Mouse (Mus musculus) heart, embryonic 11.5 days (tissue): Measurements from ENCODE around the gene Il16. TPM values are rescaled to one million over a fixed set of nuclear protein-coding genes. Genes with fewer than 3 reads are reported as not detected.

Experiments
- ATAC-seq: fragments of 200-750 bp; cut with Nextera tagmentation; replicated peaks from 2 replicates; pipeline ENCODE4 v1.8.0; 2017; ENCODE audit warnings: moderate library complexity; ENCODE audit not compliant: insufficient number of reproducible peaks, low FRiP score, low TSS enrichment
- H3K27ac ChIP-seq: fragments of 300-500 bp; sonication (generic); 2 replicates; pipeline ENCODE4 v1.5.1; 2014; ENCODE audit warnings: mild to moderate bottlenecking, low read depth, low read length
- H3K27me3 ChIP-seq: fragments of 300-500 bp; sonication (generic); 2 replicates; pipeline ENCODE4 v1.6.1; 2014; ENCODE audit warnings: mild to moderate bottlenecking, low read length, mixed read lengths; ENCODE audit not compliant: control insufficient read depth, insufficient read depth
- H3K36me3 ChIP-seq: fragments of 300-500 bp; sonication (generic); 2 replicates; pipeline ENCODE4 v1.6.1; 2014; ENCODE audit warnings: mild to moderate bottlenecking, low read length, moderate library complexity, mixed read lengths; ENCODE audit not compliant: control insufficient read depth, insufficient read depth
- H3K4me1 ChIP-seq: fragments of 300-500 bp; sonication (generic); 2 replicates; pipeline ENCODE4 v1.6.1; 2014; ENCODE audit warnings: low read length; ENCODE audit not compliant: control insufficient read depth, insufficient read depth
- H3K4me2 ChIP-seq: fragments of 300-500 bp; sonication (generic); 2 replicates; pipeline ENCODE4 v1.6.1; 2014; ENCODE audit warnings: mild to moderate bottlenecking, moderate library complexity
- H3K4me3 ChIP-seq: fragments of 300-500 bp; sonication (generic); 2 replicates; pipeline ENCODE4 v1.5.1; 2014; ENCODE audit warnings: low read depth, low read length
- H3K9ac ChIP-seq: fragments of 300-500 bp; sonication (generic); 2 replicates; pipeline ENCODE4 v1.6.1; 2014; ENCODE audit warnings: mild to moderate bottlenecking, low read depth, low read length, moderate library complexity
- H3K9me3 ChIP-seq: fragments of 300-500 bp; sonication (generic); replicated peaks from 2 replicates; pipeline ENCODE4 v1.6.1; 2016; ENCODE audit warnings: low read length; ENCODE audit not compliant: control insufficient read depth
- WGBS: fragments of 180-500 bp; shearing (Covaris S2); extraction: QIAGEN DNeasy Blood & Tissue Kit; methylation state at CpG from one replicate; pipeline ENCODE4 v1.1.7; 2014; ENCODE audit not compliant: insufficient replicate concordance; 5-methylcytosine and 5-hydroxymethylcytosine counted together
- polyA plus RNA-seq: library from polyadenylated mRNA; unstranded; fragments of >200 nt; fragmentation: Nextera tagmentation; extraction: Ambion mirVana; gene quantifications from 2 replicates; pipeline ENCODE4 v1.2.1, GENCODE M21; 2014

The Il16 gene
- polyA plus RNA-seq, 1 experiment from 2014 or later, result 2.1 TPM

DNA sequence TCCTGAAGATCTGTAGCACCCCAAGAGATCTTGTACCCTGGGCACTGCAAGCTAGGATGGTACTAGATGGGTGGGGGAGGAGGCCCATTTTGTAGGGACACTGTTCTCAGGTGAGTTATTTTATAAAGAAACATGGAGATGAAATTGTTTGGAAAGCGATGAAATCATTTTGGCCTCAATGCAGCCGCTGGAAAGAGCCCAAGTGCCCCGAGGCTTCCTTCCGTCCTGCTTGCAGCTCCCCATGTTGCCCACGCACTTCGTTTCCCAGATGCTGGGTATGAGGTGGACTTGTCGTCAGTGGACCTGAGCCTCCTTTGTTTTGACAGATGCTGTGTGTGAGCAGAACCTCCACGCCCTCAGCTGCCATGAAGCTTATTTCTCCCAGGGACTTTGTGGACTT is 109.1 kb downstream of the Il16 start:
- no peak for ATAC-seq
- Histone ChIP-seq H3K4me3 (no peak overlapping the region), H3K9me3 (no peaks in the 10 kb centered on the region), H3K27ac (no peak overlapping the region), H3K4me1 (peaks cover 20% of the 10 kb centered on the region), H3K27me3 (no peaks in the 10 kb centered on the region), H3K36me3 (peaks cover 2% of the 10 kb centered on the region; the same call in 1 of the 2 replicates), H3K4me2 (no peak overlapping the region), H3K9ac (no peak overlapping the region)
- 85% methylated on average over 8 of the region's 8 CpGs for WGBS

- Histone ChIP-seq H3K4me3 (no peak overlapping the region), H3K4me1 (peaks cover 20% of the 10 kb centered on the region), H3K27ac (no peak overlapping the region), H3K36me3 (peaks cover 2% of the 10 kb centered on the region; the same call in 1 of the 2 replicates), H3K9me3 (no peaks in the 10 kb centered on the region), H3K4me2 (no peak overlapping the region), H3K27me3 (no peaks in the 10 kb centered on the region), H3K9ac (no peak overlapping the region)
- 87% methylated on average over 2 of the region's 2 CpGs for WGBS
- ATAC-seq, result no peak
These were observed 109.8 kb downstream of the Il16 start for GRCm38 (mm10) chr7:83635726-83636125.

- no peaks in the 10 kb centered on the region for H3K27me3 ChIP-seq
- H3K9ac ChIP-seq, result no peak overlapping the region
- no peaks in the 10 kb centered on the region for H3K9me3 ChIP-seq
- WGBS, result 83% methylated on average over 6 of the region's 6 CpGs
- peak overlapping the region; percentile 77 for H3K4me2 ChIP-seq
- H3K27ac ChIP-seq, result no peak overlapping the region
- no peak overlapping the region for H3K4me3 ChIP-seq
- peaks cover 2% of the 10 kb centered on the region; the same call in 1 of the 2 replicates for H3K36me3 ChIP-seq
- peaks cover 8% of the 10 kb centered on the region for H3K4me1 ChIP-seq
- no peak for ATAC-seq
These were observed 111.7 kb downstream of the Il16 start for GRCm38 (mm10) chr7:83633856-83634255.

GRCm38 (mm10) chr7:83632682-83633120 is 112.8 kb downstream of the Il16 start:
- Histone ChIP-seq H3K9ac (peak overlapping the region; percentile 82), H3K36me3 (no peaks in the 10 kb centered on the region; the same call in 1 of the 2 replicates), H3K9me3 (no peaks in the 10 kb centered on the region), H3K4me2 (peak overlapping the region; percentile 77), H3K27ac (no peak overlapping the region), H3K27me3 (no peaks in the 10 kb centered on the region), H3K4me3 (peak overlapping the region; percentile 70), H3K4me1 (peaks cover 8% of the 10 kb centered on the region)
- 36% methylated on average over 6 of the region's 6 CpGs for WGBS
- no peak for ATAC-seq

DNA sequence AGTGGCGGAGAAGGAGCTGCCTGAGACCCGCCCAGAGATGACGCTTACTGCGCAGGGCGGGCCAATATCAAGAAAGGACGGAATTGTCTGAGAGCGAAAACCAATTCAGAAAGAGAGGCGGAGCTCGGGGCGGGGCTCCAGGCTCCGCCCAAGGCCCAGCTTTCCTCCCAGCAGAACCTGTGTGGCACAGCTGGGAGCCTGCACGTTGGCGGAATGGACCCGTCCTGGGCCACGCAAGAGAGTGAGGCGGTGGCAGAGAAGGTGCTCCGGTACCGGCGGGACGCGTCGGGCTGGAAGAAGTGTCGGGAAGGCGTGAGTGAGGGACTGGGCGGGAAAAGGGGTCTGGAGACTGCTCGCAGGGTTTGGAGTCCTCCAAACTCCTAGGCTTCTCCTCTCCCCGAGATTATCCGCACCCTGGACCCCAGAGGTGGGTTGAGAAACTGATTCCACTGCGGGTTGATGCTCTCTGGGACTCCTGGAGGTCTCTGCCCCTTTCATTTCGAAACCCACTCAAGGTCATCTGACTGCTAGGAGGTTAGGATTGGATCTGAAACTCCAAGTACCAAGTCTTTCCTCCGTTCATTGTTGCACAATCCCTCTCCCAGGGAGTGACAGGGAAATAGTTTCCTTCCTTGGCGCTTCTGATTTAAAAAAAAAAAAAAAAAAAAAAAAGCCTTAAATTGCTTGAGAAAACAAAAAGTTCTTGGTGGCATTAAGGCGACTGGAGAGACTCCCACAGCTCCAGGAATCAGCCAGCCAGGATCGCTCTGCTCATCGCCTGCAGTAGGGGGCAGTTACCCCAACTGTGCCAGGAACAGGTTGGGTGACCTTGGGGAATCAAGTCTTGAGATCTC is 113.5 kb downstream of the Il16 start, which contains the start of gene Stard5:
Gene Stard5, plus strand, starts transcription at position 132 of the 854 bp plus-strand sequence.
- WGBS, result 1% methylated on average over 35 of the region's 35 CpGs
- Histone ChIP-seq H3K9me3 (no peaks in the 10 kb centered on the region), H3K4me2 (peak within 1 kb of the TSS; percentile 77), H3K4me3 (peak within 1 kb of the TSS; percentile 70), H3K36me3 (no peaks in the 10 kb centered on the region; the same call in 1 of the 2 replicates), H3K4me1 (peaks cover 8% of the 10 kb centered on the region), H3K9ac (peak within 1 kb of the TSS; percentile 82), H3K27ac (0 out of 2 replicates have a peak within 1 kb of the TSS, but pooled peaks have one; percentile 35), H3K27me3 (no peaks in the 10 kb centered on the region)
- peak; percentile 95 for ATAC-seq

GRCm38 (mm10) chr7:83631073-83631827 is 114.3 kb downstream of the Il16 start:
- WGBS, result 12% methylated on average over 11 of the region's 11 CpGs
- Histone ChIP-seq H3K27ac (0 out of 2 replicates have a peak overlapping the region, but pooled peaks have one; percentile 35), H3K4me2 (peak overlapping the region; percentile 77), H3K36me3 (no peaks in the 10 kb centered on the region), H3K9me3 (no peaks in the 10 kb centered on the region), H3K4me1 (peaks cover 8% of the 10 kb centered on the region), H3K4me3 (peak overlapping the region; percentile 70), H3K9ac (peak overlapping the region; percentile 82), H3K27me3 (no peaks in the 10 kb centered on the region)
- peak; percentile 44; the same call in 1 of the 2 replicates for ATAC-seq

- H3K9me3 ChIP-seq, result no peaks in the 10 kb centered on the region
- no peaks in the 10 kb centered on the region for H3K36me3 ChIP-seq
- no peak overlapping the region for H3K4me3 ChIP-seq
- no peak overlapping the region for H3K27ac ChIP-seq
- no peak overlapping the region for H3K4me2 ChIP-seq
- no peak overlapping the region for H3K9ac ChIP-seq
- 84% methylated on average over 4 of the region's 4 CpGs for WGBS
- peaks cover 5% of the 10 kb centered on the region; the same call in 1 of the 2 replicates for H3K4me1 ChIP-seq
- H3K27me3 ChIP-seq, result no peaks in the 10 kb centered on the region
- ATAC-seq, result no peak
These were observed 118.2 kb downstream of the Il16 start for GRCm38 (mm10) chr7:83627369-83627768.

DNA sequence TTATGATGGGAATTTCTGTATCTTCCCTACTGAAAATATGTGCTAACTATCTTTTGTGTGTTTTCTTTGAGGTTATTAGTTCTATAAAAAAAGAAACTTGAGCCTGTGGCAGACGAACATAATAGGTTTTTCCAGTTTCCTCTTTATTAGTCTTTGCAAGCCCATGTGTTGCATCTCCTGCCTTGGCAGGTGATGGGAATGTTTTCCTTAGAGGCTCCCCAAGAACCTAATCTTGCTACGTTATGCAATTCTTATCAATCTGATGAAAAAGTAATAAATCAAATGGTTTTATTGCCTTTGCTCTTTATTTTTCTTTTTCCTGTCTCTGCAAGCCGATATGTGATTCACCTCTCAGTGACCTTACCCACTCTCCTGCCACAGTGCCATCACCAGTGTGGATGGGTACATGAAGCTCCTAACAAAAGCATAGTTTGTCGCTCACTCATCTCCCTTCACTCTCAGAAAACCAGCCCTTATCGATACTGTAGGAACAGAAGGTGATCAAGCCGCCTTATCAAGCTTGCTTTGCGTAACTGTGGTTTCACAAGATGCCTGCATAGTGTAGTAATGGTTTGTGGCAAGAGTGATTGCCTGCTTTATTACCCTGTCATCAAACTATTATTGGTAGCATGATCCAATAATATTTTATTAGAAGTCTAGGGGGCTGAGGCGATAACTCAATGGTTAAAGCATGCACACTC is 118.8 kb downstream of the Il16 start:
- no peaks in the 10 kb centered on the region for H3K9me3 ChIP-seq
- peaks cover 5% of the 10 kb centered on the region; the same call in 1 of the 2 replicates for H3K4me1 ChIP-seq
- H3K27ac ChIP-seq, result no peak overlapping the region
- no peaks in the 10 kb centered on the region for H3K36me3 ChIP-seq
- H3K4me3 ChIP-seq, result no peak overlapping the region
- H3K9ac ChIP-seq, result no peak overlapping the region
- no peak overlapping the region for H3K4me2 ChIP-seq
- 76% methylated on average over 8 of the region's 8 CpGs for WGBS
- no peak for ATAC-seq
- H3K27me3 ChIP-seq, result no peaks in the 10 kb centered on the region
